Mouse (Mus musculus) intestine, embryonic 14.5 days (tissue): ENCODE data around the gene Cd302. TPM values are rescaled to one million over a fixed set of nuclear protein-coding genes. Genes with fewer than 3 reads are reported as not detected.

Experiments
- ATAC-seq: fragments of 200-750 bp; cut with Nextera tagmentation; replicated peaks from 2 replicates; pipeline ENCODE4 v1.8.0; 2017; ENCODE audit warnings: low read depth, moderate number of reproducible peaks, moderate TSS enrichment, moderate library complexity; ENCODE audit not compliant: low FRiP score, low TSS enrichment
- DNase-seq: peaks from one replicate; pipeline ENCODE4 v3.0.0-alpha.2; 2018; ENCODE audit warnings: low spot score
- H3K27ac ChIP-seq: fragments of 300-500 bp; sonication (generic); 2 replicates; pipeline ENCODE4 v1.5.1; 2014; ENCODE audit warnings: low read depth, mild to moderate bottlenecking, control low read depth
- H3K27me3 ChIP-seq: fragments of 300-500 bp; sonication (generic); replicated peaks from 2 replicates; pipeline ENCODE4 v1.6.1; 2014; ENCODE audit warnings: low read length, control low read depth; ENCODE audit not compliant: control insufficient read depth, insufficient read depth
- H3K36me3 ChIP-seq: fragments of 300-500 bp; sonication (generic); 2 replicates; pipeline ENCODE4 v1.6.1; 2014; ENCODE audit warnings: low read length, control low read depth; ENCODE audit not compliant: control insufficient read depth, insufficient read depth
- H3K4me1 ChIP-seq: fragments of 300-500 bp; sonication (generic); replicated peaks from 2 replicates; pipeline ENCODE4 v1.6.1; 2014; ENCODE audit warnings: low read length, control low read depth, mixed read lengths; ENCODE audit not compliant: control insufficient read depth, insufficient read depth
- H3K4me2 ChIP-seq: fragments of 300-500 bp; sonication (generic); 2 replicates; pipeline ENCODE4 v1.6.1; 2014; ENCODE audit warnings: low read length
- H3K4me3 ChIP-seq: fragments of 300-500 bp; sonication (generic); 2 replicates; pipeline ENCODE4 v1.5.1; 2014; ENCODE audit warnings: low read depth, low read length, control low read depth, mixed read lengths
- H3K9ac ChIP-seq: fragments of 300-500 bp; sonication (generic); 2 replicates; pipeline ENCODE4 v1.6.1; 2014; ENCODE audit warnings: mild to moderate bottlenecking, low read length
- H3K9me3 ChIP-seq: fragments of 300-500 bp; sonication (generic); 2 replicates; pipeline ENCODE4 v1.6.1; 2016; ENCODE audit warnings: low read length, control low read depth; ENCODE audit not compliant: control insufficient read depth
- WGBS: fragments of 180-500 bp; shearing (Covaris S2); extraction: QIAGEN DNeasy Blood & Tissue Kit; methylation state at CpG from one replicate; pipeline ENCODE4 v1.1.7; 2014; 5-methylcytosine and 5-hydroxymethylcytosine counted together
- polyA plus RNA-seq: library from polyadenylated mRNA; unstranded; fragments of >200 nt; fragmentation: Nextera tagmentation; extraction: Ambion mirVana; gene quantifications from 2 replicates; pipeline ENCODE4 v1.2.1, GENCODE M21; 2014

The Cd302 gene
- polyA plus RNA-seq, 1 experiment from 2014 or later = 27.5 TPM

DNA sequence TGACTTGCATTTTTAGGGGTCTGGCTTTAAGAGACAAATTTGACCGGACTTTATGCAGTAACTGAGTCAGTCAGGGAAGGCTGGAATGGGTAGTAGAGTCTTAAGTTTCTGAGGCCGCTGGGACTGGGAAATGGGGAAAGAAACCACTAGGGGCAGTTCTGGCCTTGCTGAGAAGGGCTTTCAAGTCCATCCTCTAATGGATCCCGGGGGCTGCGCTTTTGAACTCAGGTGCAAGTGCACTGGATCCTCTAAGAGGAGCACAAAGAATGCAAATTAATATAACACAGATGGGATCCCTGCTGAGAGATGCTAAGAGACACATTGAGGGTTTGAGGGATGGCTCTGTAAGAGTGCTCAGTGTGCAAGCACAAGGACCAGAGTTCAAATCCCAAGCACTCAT lies 7.1 kb upstream of the Cd302 start:
- ATAC-seq (no peak), DNase-seq (no peak)
- H3K9me3 ChIP-seq = no peaks in the 10 kb centered on the region
- H3K4me2 ChIP-seq = no peak overlapping the region
- H3K4me3 ChIP-seq = no peak overlapping the region
- H3K4me1 ChIP-seq = no peaks in the 10 kb centered on the region
- H3K9ac ChIP-seq = no peak overlapping the region
- WGBS = 79% methylated on average over 4 of the region's 4 CpGs
- no peaks in the 10 kb centered on the region for H3K36me3 ChIP-seq
- no peaks in the 10 kb centered on the region for H3K27me3 ChIP-seq
- H3K27ac ChIP-seq = no peak overlapping the region

DNA sequence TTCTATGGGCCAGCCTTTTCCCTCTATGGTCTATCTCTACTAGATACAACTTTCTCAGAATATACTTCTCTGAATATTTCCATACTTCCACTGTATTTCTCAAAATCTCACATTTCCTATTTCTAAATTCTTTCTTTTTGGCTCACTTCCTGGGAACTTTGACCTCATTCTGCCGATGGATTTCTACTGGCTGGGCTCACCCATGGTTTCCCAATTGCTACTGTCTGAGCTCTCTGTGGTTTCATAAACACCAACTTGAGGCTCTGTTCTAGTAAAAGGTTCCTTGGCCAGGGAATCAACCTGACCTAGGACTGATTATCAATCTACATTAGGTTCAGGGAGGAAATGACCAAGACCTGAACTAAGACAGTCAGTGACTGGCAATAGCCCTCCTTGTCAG lies 5.2 kb upstream of the Cd302 start:
- no peak overlapping the region for H3K4me3 ChIP-seq
- no peak overlapping the region for H3K27ac ChIP-seq
- no peaks in the 10 kb centered on the region for H3K4me1 ChIP-seq
- H3K36me3 ChIP-seq = no peaks in the 10 kb centered on the region
- ATAC-seq = no peak
- H3K9me3 ChIP-seq = no peaks in the 10 kb centered on the region
- DNase-seq = no peak
- WGBS = 74% methylated on average over 1 of the region's 1 CpGs
- H3K4me2 ChIP-seq = no peak overlapping the region
- H3K9ac ChIP-seq = no peak overlapping the region
- 0 out of 2 replicates have a peak, but pooled peaks cover 3% of the 10 kb centered on the region for H3K27me3 ChIP-seq

DNA sequence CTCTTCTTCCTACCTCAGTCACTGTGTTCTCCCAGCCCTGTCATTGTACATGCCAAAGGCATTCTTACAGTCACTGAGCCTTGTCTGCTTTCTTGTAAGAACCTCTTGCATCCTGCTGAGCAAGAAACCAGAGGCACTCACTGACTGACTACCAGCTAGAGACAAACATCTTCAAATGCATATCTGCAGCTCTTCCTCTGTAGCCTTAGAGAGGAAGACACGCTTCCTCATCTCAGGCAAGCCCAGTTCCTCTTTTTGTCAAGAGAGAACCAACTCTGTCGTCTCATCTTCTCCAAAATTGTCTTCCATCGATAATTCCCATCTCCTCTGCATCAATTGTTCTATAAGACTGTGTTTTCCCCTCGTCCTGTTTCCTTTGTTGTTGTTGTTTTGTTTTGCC lies 4.3 kb upstream of the Cd302 start:
- H3K9ac ChIP-seq = no peak overlapping the region
- H3K36me3 ChIP-seq = no peaks in the 10 kb centered on the region
- DNase-seq (no peak), ATAC-seq (no peak)
- no peak overlapping the region for H3K4me2 ChIP-seq
- no peaks in the 10 kb centered on the region for H3K9me3 ChIP-seq
- 0 out of 2 replicates have a peak, but pooled peaks cover 3% of the 10 kb centered on the region for H3K27me3 ChIP-seq
- no peak overlapping the region for H3K4me3 ChIP-seq
- 0 out of 2 replicates have a peak, but pooled peaks cover 2% of the 10 kb centered on the region for H3K4me1 ChIP-seq
- no peak overlapping the region for H3K27ac ChIP-seq
- 84% methylated on average over 4 of the region's 4 CpGs for WGBS

DNA sequence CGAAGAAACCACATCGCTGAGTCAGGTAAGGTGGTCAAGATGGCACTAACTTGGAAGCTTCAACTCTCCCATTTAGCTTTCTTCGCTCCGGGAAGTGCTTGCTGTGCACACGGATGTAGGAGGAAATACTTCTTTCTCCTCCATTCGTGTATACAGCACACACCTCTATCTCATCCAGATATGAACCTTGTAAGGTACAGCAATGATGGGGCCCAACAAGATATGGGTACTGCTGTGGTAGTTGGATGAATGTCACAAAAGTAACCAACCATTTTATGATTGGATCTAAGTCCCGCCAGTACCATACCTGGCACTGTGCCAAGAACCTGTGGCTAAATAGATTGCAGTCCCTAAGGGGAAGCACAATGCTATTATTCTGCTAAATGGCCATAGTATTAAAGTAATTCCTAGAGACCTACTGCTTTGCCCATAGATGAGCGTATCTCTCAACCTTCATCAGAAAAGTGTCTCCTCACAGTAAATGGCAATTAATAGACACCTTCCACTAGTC lies 874 bp upstream of the Cd302 start:
- Histone ChIP-seq H3K9ac (no peak overlapping the region), H3K4me3 (no peak overlapping the region), H3K27me3 (0 out of 2 replicates have a peak, but pooled peaks cover 3% of the 10 kb centered on the region), H3K36me3 (no peaks in the 10 kb centered on the region), H3K4me2 (no peak overlapping the region), H3K27ac (no peak overlapping the region), H3K9me3 (no peaks in the 10 kb centered on the region), H3K4me1 (peaks cover 10% of the 10 kb centered on the region)
- no peak for ATAC-seq
- WGBS = 89% methylated on average over 8 of the region's 8 CpGs
- DNase-seq = no peak

DNA sequence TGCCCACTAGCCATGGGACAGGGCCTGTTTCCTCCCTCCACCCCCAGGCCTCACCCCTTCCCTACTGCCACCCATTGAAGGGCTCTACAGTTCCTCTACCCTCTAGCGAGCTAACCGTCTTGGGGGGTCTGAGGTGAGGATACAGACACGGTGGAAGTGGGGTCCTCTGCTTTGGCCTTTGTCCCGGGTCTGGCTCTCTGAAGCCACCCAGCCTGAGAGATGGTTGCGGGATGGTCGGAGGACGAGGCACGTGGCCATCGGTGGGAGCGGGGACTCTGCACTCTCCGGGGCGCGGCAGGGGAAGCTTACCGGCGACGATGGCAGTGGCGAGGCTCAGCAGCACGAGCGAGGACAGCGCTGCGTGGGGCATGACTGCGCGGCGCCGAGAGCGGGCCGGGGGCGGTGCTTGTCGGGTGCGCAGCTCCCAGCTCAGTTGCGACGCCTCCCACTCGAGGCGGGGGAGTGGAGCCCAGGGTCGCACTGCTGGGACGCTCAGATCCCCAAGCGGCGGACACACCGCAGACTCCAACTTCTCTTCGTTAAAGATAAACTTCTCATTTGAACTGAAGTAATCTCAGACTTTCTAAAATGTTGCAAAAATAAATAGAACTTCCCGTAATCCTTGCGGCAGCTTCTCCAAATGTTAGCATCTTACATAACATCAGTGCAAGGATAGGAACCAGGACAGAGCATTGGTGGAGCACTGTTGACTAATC lies 379 bp downstream of the Cd302 start:
- Histone ChIP-seq H3K4me3 (peak overlapping the region; percentile 47), H3K9ac (peak overlapping the region; percentile 46)
- under 1% methylated on average over 42 of the region's 42 CpGs for WGBS

DNA sequence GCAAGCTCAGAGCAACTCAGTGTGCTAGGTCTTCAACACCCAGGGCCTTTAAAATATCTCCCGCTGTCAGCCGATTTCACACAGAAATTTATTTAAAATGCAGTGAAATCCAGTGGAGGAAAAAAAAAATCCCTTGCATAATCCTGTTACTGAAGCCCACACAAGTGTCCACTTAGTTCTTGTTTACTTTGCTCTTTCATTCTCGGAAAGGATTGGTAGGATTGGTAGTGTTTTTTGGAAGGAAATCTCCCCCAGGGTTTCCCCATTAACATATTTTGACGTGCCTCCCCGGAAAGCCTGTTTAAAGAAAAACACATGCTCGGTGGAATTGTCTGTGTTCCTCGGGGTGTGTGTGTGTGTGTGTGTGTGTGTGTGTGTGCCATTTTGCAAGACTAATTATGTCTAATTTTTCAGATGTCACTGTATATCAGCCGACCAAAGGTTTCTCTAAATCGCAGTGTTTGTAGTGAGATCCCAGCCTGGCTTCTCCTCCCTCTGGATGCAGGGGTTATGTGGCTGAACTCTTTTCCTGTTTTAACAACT lies 1.0 kb downstream of the Cd302 start:
- 11% methylated on average over 9 of the region's 9 CpGs for WGBS
- Histone ChIP-seq H3K27ac (no peak overlapping the region), H3K36me3 (no peaks in the 10 kb centered on the region), H3K4me3 (peak overlapping the region; percentile 47), H3K9ac (peak overlapping the region; percentile 46), H3K4me1 (peaks cover 10% of the 10 kb centered on the region), H3K4me2 (peak overlapping the region; percentile 85), H3K9me3 (no peaks in the 10 kb centered on the region), H3K27me3 (0 out of 2 replicates have a peak, but pooled peaks cover 3% of the 10 kb centered on the region)
- ATAC-seq = no peak
- no peak for DNase-seq

More for the DNA sequence above, 379 bp downstream of the Cd302 start:
- peak; percentile 88 for ATAC-seq
- Histone ChIP-seq H3K9me3 (no peaks in the 10 kb centered on the region), H3K4me2 (peak overlapping the region; percentile 85), H3K4me1 (peaks cover 10% of the 10 kb centered on the region), H3K27me3 (0 out of 2 replicates have a peak, but pooled peaks cover 3% of the 10 kb centered on the region), H3K27ac (no peak overlapping the region), H3K36me3 (no peaks in the 10 kb centered on the region)
- DNase-seq = peak; percentile 75

DNA sequence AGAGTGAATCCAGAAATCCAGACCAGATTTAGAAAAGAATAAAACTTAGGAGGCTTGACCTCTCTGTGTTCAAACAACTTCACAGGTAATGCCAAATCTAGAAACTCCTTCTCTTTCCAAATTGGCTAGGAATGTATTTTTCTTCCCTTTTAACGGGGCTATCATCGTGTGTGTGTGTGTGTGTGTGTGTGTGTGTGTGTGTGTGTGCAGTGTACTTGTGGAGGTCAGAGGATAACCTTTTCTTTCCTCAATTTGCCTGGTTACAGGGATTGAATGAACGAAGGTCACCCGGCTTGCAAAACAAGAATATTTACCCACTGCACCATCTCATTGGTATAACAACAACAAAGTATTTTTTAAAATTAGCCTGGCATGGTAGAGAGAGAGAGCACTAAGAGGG lies 1.7 kb downstream of the Cd302 start:
- DNase-seq = no peak
- Histone ChIP-seq H3K9ac (no peak overlapping the region), H3K27ac (no peak overlapping the region), H3K9me3 (no peaks in the 10 kb centered on the region), H3K4me3 (0 out of 2 replicates have a peak overlapping the region, but pooled peaks have one; percentile 47), H3K4me1 (peaks cover 10% of the 10 kb centered on the region), H3K4me2 (peak overlapping the region; percentile 85), H3K27me3 (0 out of 2 replicates have a peak, but pooled peaks cover 3% of the 10 kb centered on the region), H3K36me3 (no peaks in the 10 kb centered on the region)
- ATAC-seq = no peak
- 80% methylated on average over 4 of the region's 4 CpGs for WGBS

DNA sequence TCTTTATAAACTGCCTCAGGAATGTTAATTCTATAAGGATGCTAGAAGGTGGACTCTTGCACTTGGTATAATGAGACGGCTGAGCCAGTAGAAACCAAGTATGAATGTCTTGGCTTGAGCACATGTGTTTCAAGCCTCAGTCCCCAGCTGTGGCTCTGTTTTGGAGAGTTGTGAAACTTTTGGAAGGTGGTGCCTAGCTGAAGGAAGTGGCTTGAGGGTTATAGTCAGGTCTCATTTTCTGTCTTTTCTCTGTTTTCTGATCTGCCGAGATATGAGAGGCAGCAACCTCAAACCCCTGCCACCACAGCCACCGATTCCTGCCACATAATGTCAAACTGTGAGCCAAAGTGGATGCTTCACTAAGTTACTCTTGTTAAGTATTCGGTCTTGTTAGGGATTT lies 5.7 kb downstream of the Cd302 start:
- Histone ChIP-seq H3K27ac (no peak overlapping the region), H3K9me3 (no peaks in the 10 kb centered on the region), H3K4me2 (no peak overlapping the region), H3K36me3 (no peaks in the 10 kb centered on the region), H3K9ac (no peak overlapping the region), H3K27me3 (no peaks in the 10 kb centered on the region), H3K4me3 (no peak overlapping the region), H3K4me1 (peaks cover 9% of the 10 kb centered on the region)
- ATAC-seq = no peak
- DNase-seq = no peak
- WGBS = 89% methylated on average over 4 of the region's 4 CpGs
